Mouse (Mus musculus): ENCODE data around the gene Strip1. TPM values are rescaled to one million over a fixed set of nuclear protein-coding genes. Genes with fewer than 3 reads are reported as not detected.

Gene Strip1
- polyA plus RNA-seq, 1 experiment from 2014 or later, result 35.4 TPM

GRCm38 (mm10) chr3:107594662-107595263, 36.7 kb downstream of the Strip1 start, which contains the start of gene Alx3:
TSS of gene Alx3 (plus strand) at chr3:107595031.
- ATAC-seq (replicated peaks; ENCODE audit: insufficient number of reproducible peaks, low FRiP score, low TSS enrichment), result 0 out of 2 replicates have a peak, but pooled peaks have one; percentile 43
- no peaks in the 10 kb centered on the region for H3K36me3 ChIP-seq (ENCODE audit: control insufficient read depth, insufficient read depth, low read length)
- H3K27ac ChIP-seq (ENCODE audit: low read depth, low read length), result no peak within 1 kb of the TSS
- peaks cover 80% of the 10 kb centered on the region for H3K27me3 ChIP-seq (ENCODE audit: control insufficient read depth, insufficient read depth, low read length)
- H3K4me3 ChIP-seq (ENCODE audit: low read depth, low read length), result peak within 1 kb of the TSS; percentile 46
- peak within 1 kb of the TSS; percentile 34; the same call in 1 of the 2 replicates for H3K9ac ChIP-seq (ENCODE audit: low read depth, low read length)
- peak within 1 kb of the TSS; percentile 80 for H3K4me2 ChIP-seq
- peaks cover 11% of the 10 kb centered on the region for H3K4me1 ChIP-seq (ENCODE audit: control insufficient read depth, insufficient read depth, low read length)
- WGBS (ENCODE audit: insufficient replicate concordance), result 1% methylated on average over 30 of the region's 46 CpGs
- no peaks in the 10 kb centered on the region for H3K9me3 ChIP-seq (replicated peaks; ENCODE audit: control insufficient read depth, low read length)

- no peaks in the 10 kb centered on the region for H3K9me3 ChIP-seq (replicated peaks; ENCODE audit: control insufficient read depth, low read length)
- WGBS (ENCODE audit: insufficient replicate concordance), result 52% methylated on average over 2 of the region's 2 CpGs
- H3K4me1 ChIP-seq (ENCODE audit: control insufficient read depth, insufficient read depth, low read length), result peaks cover 11% of the 10 kb centered on the region
- no peak for ATAC-seq (replicated peaks; ENCODE audit: insufficient number of reproducible peaks, low FRiP score, low TSS enrichment)
- no peak overlapping the region for H3K27ac ChIP-seq (ENCODE audit: low read depth, low read length)
- H3K9ac ChIP-seq (ENCODE audit: low read depth, low read length), result no peak overlapping the region
- peaks cover 77% of the 10 kb centered on the region for H3K27me3 ChIP-seq (ENCODE audit: control insufficient read depth, insufficient read depth, low read length)
- no peak overlapping the region for H3K4me2 ChIP-seq
- no peak overlapping the region for H3K4me3 ChIP-seq (ENCODE audit: low read depth, low read length)
- H3K36me3 ChIP-seq (ENCODE audit: control insufficient read depth, insufficient read depth, low read length), result no peaks in the 10 kb centered on the region
Observed at GRCm38 (mm10) chr3:107593632-107594031, 37.9 kb downstream of the Strip1 start.

DNA sequence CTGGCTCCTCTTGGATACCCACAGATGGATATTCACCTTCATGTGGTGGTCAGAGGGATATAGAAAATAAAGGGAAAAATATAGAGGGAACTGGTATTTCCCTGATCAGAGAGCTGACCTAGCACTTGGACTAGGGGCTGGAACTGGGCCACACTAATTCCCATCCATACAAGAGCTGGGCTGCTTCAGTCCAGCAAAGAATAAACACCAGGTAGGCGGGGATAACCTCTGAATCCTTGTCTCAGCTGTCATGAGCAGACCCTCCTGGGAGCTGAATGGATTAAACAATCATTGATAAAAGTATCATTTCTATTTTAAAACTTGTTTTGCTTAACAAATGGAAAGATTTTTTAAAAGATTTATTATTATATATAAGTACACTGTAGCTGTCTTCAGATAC, 39.9 kb downstream of the Strip1 start:
- no peak for ATAC-seq (replicated peaks; ENCODE audit: insufficient number of reproducible peaks, low FRiP score, low TSS enrichment)
- H3K27me3 ChIP-seq (ENCODE audit: control insufficient read depth, insufficient read depth, low read length), result peaks cover 77% of the 10 kb centered on the region
- no peak overlapping the region for H3K4me3 ChIP-seq (ENCODE audit: low read depth, low read length)

DNA sequence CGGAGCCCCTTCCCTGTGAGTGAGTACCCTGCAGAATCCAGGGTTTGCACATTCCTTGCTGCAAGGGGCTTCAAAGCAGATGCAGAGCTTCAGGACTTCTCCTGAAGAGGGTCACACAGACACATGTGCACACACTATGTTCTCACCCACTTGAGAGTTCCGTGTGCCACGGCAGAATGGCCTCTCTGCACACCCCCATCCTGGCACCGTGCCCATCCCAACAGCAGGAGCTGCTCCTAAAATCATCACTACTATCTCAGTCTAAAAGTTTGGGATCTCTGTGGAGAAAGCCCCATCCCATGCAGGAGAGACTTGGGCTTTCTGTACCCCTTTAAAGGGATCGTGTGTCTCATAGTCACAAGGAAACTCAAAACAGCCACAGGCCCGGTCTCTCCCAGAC, 45.0 kb downstream of the Strip1 start:
- Histone ChIP-seq H3K36me3 (ENCODE audit: control insufficient read depth, insufficient read depth, low read length) (no peaks in the 10 kb centered on the region), H3K4me1 (ENCODE audit: control insufficient read depth, insufficient read depth, low read length) (0 out of 2 replicates have a peak, but pooled peaks cover 3% of the 10 kb centered on the region), H3K27ac (ENCODE audit: low read depth, low read length) (no peak overlapping the region), H3K4me3 (ENCODE audit: low read depth, low read length) (no peak overlapping the region), H3K4me2 (no peak overlapping the region), H3K9me3 (replicated peaks; ENCODE audit: control insufficient read depth, low read length) (no peaks in the 10 kb centered on the region), H3K27me3 (ENCODE audit: control insufficient read depth, insufficient read depth, low read length) (peaks cover 70% of the 10 kb centered on the region), H3K9ac (ENCODE audit: low read depth, low read length) (no peak overlapping the region)
- WGBS (ENCODE audit: insufficient replicate concordance), result 58% methylated on average over 6 of the region's 6 CpGs
- ATAC-seq (replicated peaks; ENCODE audit: insufficient number of reproducible peaks, low FRiP score, low TSS enrichment), result no peak

More for the DNA sequence above, 39.9 kb downstream of the Strip1 start:
- no peaks in the 10 kb centered on the region for H3K36me3 ChIP-seq (ENCODE audit: control insufficient read depth, insufficient read depth, low read length)
- WGBS (ENCODE audit: insufficient replicate concordance), result 50% methylated on average over 1 of the region's 1 CpGs
- no peak overlapping the region for H3K27ac ChIP-seq (ENCODE audit: low read depth, low read length)
- no peak overlapping the region for H3K4me2 ChIP-seq
- peaks cover 11% of the 10 kb centered on the region for H3K4me1 ChIP-seq (ENCODE audit: control insufficient read depth, insufficient read depth, low read length)
- no peaks in the 10 kb centered on the region for H3K9me3 ChIP-seq (replicated peaks; ENCODE audit: control insufficient read depth, low read length)
- H3K9ac ChIP-seq (ENCODE audit: low read depth, low read length), result no peak overlapping the region

DNA sequence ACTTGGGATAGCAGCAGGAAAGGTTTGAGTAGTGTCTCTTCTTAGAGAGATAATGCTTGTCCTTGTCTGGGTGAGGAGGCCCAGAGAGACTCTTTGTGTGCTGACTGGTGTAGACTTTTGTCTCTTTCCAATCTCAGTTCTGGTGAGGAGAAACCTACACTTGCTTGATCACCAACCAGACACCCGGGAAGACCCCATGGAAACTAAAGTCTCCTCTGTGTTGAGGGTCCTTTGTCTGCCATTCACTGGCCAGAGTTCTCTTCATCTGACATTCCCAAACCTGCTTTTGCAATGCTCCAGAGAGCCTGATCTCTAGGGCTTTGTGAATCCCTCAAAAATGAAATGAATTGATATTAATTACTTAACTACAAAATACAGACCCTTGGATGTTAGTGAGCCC, 47.6 kb downstream of the Strip1 start:
- Histone ChIP-seq H3K4me1 (ENCODE audit: control insufficient read depth, insufficient read depth, low read length) (0 out of 2 replicates have a peak, but pooled peaks cover 3% of the 10 kb centered on the region), H3K27me3 (ENCODE audit: control insufficient read depth, insufficient read depth, low read length) (peaks cover 81% of the 10 kb centered on the region), H3K4me3 (ENCODE audit: low read depth, low read length) (no peak overlapping the region), H3K9me3 (replicated peaks; ENCODE audit: control insufficient read depth, low read length) (no peaks in the 10 kb centered on the region), H3K36me3 (ENCODE audit: control insufficient read depth, insufficient read depth, low read length) (no peaks in the 10 kb centered on the region), H3K27ac (ENCODE audit: low read depth, low read length) (no peak overlapping the region), H3K4me2 (no peak overlapping the region), H3K9ac (ENCODE audit: low read depth, low read length) (no peak overlapping the region)
- no peak for ATAC-seq (replicated peaks; ENCODE audit: insufficient number of reproducible peaks, low FRiP score, low TSS enrichment)
- 11% methylated on average over 1 of the region's 1 CpGs for WGBS (ENCODE audit: insufficient replicate concordance)

DNA sequence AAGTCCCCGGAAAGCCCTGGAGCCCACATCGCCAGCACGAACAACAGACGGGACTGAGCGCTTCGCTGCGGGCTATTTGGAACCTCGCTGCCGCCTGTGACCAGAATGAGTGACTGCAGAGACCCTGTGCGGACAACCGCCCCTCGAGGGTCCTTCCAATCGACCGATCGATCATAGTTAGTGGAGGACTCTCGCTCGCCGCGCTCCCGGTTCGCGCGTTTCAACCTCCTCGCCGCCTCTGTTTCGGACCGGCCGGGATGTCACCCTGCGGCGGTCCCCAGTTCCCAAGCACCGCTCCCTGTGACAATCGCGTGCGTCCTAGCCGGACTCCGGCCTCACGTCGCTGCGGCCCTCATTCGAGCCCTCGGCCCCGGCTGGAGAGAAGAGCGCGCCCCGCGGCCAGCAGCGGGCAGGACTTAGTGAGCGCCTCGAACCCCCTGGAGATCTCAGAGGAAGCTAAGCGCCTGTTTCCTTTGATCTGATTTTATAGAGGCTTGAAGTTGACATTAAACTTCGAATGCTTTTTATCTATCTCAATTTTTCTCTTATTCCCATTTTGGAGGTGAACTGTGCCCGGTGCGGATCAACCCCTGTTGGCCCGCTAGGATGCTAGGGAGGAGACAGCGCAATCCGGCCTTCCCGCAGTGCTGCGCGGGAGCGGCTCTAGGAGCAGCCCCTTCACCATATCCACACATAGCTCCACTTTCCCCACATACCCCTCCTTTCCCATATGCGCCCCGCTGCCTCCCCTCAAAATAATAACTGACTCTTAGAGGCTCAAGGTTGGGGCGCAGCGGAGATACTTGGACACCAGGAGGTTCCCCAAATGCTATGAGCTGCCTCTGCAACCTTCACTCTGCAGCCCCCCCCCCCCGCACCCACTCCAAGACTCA, 48.4 kb downstream of the Strip1 start:
- Histone ChIP-seq H3K9me3 (replicated peaks; ENCODE audit: control insufficient read depth, low read length) (no peaks in the 10 kb centered on the region), H3K4me1 (ENCODE audit: control insufficient read depth, insufficient read depth, low read length) (peaks cover 5% of the 10 kb centered on the region; the same call in 1 of the 2 replicates), H3K9ac (ENCODE audit: low read depth, low read length) (peak overlapping the region; percentile 17; the same call in 1 of the 2 replicates), H3K4me3 (ENCODE audit: low read depth, low read length) (peak overlapping the region; percentile 38), H3K4me2 (peak overlapping the region; percentile 72), H3K36me3 (ENCODE audit: control insufficient read depth, insufficient read depth, low read length) (no peaks in the 10 kb centered on the region), H3K27ac (ENCODE audit: low read depth, low read length) (no peak overlapping the region), H3K27me3 (ENCODE audit: control insufficient read depth, insufficient read depth, low read length) (peaks cover 81% of the 10 kb centered on the region)
- under 1% methylated on average over 65 of the region's 65 CpGs for WGBS (ENCODE audit: insufficient replicate concordance)
- no peak for ATAC-seq (replicated peaks; ENCODE audit: insufficient number of reproducible peaks, low FRiP score, low TSS enrichment)

DNA sequence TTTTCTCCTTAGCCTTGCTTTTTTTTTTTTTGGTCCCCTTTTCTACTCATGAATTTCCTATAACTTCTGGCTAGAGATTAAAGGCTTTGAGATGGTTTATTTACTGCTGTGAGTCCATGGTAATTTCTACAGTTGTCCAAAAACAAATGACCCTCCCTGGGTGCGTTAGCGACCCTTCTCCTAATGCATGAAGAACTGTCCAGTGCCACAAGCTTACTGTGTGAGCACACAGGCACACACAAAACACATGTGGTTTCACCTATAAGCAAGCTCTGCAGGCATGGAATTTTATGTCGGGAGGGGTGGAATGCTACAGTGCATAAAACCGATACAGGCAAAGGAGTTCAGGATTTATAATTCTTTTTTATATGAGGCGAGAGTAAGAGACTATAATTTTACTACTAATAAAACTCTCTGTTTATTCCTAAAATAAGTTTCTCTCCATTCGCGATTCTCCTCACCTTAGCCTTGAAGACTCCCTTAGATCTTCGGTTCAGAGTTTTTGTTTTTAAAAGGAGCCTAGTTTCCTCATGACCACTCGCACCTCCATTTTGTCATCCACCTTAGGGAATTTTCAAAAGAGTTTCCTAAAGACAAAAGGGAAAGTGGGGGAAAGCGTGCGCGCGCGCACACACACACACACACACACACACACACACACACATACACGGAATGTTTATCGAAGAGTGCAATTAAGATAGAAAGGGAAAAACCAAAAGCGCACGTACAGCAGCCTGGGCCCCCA, 49.2 kb downstream of the Strip1 start:
- H3K4me2 ChIP-seq, result peak overlapping the region; percentile 72
- ATAC-seq (replicated peaks; ENCODE audit: insufficient number of reproducible peaks, low FRiP score, low TSS enrichment), result no peak
- peaks cover 74% of the 10 kb centered on the region for H3K27me3 ChIP-seq (ENCODE audit: control insufficient read depth, insufficient read depth, low read length)
- H3K36me3 ChIP-seq (ENCODE audit: control insufficient read depth, insufficient read depth, low read length), result no peaks in the 10 kb centered on the region
- no peak overlapping the region for H3K27ac ChIP-seq (ENCODE audit: low read depth, low read length)
- H3K9ac ChIP-seq (ENCODE audit: low read depth, low read length), result peak overlapping the region; percentile 17; the same call in 1 of the 2 replicates
- peak overlapping the region; percentile 38 for H3K4me3 ChIP-seq (ENCODE audit: low read depth, low read length)
- no peaks in the 10 kb centered on the region for H3K9me3 ChIP-seq (replicated peaks; ENCODE audit: control insufficient read depth, low read length)
- 4% methylated on average over 18 of the region's 18 CpGs for WGBS (ENCODE audit: insufficient replicate concordance)
- H3K4me1 ChIP-seq (ENCODE audit: control insufficient read depth, insufficient read depth, low read length), result peaks cover 11% of the 10 kb centered on the region; the same call in 1 of the 2 replicates
